In genomic region chr15:83122566-83123145, GRCm38 (mm10) we compare ENCODE assay signal across 8 mouse cellular contexts. TPM values are rescaled to one million over a fixed set of nuclear protein-coding genes. Genes with fewer than 3 reads are reported as not detected.
DNase-seq lines count a peak whose midpoint lies in the region; ATAC-seq and TF ChIP-seq lines count a peak whose summit lies in the region.

Gene Rrp7a, minus strand, starts transcription at chr15:83122801.

- H3K9ac ChIP-seq in kidney, embryonic 15.5 days, result peak within 1 kb of the TSS; percentile 79

- 10% methylated on average over 32 of the region's 32 CpGs for WGBS in heart, embryonic 10.5 days
- 10% methylated on average over 32 of the region's 32 CpGs for WGBS in kidney, embryonic 15.5 days

- peak; percentile 88 for DNase-seq in A20 (ENCODE audit: low read depth, low spot score)
- peak; percentile 95 for DNase-seq in heart, embryonic 10.5 days (ENCODE audit: low spot score)
- peak; percentile 90 for DNase-seq in liver
- DNase-seq in spleen, postnatal 4 days (ENCODE audit: low spot score in 2 of 2), result peak; percentile 85 to 92

- H3K4me2 ChIP-seq in kidney, embryonic 15.5 days, result peak within 1 kb of the TSS; percentile 84

- H3K36me3 ChIP-seq in heart, embryonic 10.5 days, result peaks cover 52% of the 10 kb centered on the region
- H3K36me3 ChIP-seq in kidney, embryonic 15.5 days, result peaks cover 67% of the 10 kb centered on the region

- peak; percentile 95 for ATAC-seq in kidney, embryonic 15.5 days (replicated peaks; ENCODE audit: low FRiP score)
- ATAC-seq in monocyte, adult 5-6 weeks (replicated peaks; ENCODE audit: insufficient number of reproducible peaks, low FRiP score, low TSS enrichment, poor library complexity, severe bottlenecking), result peak; percentile 77

- peak within 1 kb of the TSS; percentile 92 for H3K4me3 ChIP-seq in bone marrow macrophage, adult 2 months (ENCODE audit: insufficient read depth, low read length)
- H3K4me3 ChIP-seq in embryonic fibroblast, embryonic 13.5 days (ENCODE audit: insufficient read depth, low read length), result peak within 1 kb of the TSS; percentile 93
- H3K4me3 ChIP-seq in heart, embryonic 10.5 days, result peak within 1 kb of the TSS; percentile 96
- H3K4me3 ChIP-seq in kidney, embryonic 15.5 days (replicated peaks), result peak within 1 kb of the TSS; percentile 96

- H3K4me1 ChIP-seq in bone marrow macrophage, adult 2 months (ENCODE audit: control insufficient read depth, insufficient read depth, low read length), result peaks cover 2% of the 10 kb centered on the region; the same call in 1 of the 2 replicates
- no peaks in the 10 kb centered on the region for H3K4me1 ChIP-seq in embryonic fibroblast, embryonic 13.5 days (ENCODE audit: control insufficient read depth, insufficient read depth, low read length)
- peaks cover 8% of the 10 kb centered on the region for H3K4me1 ChIP-seq in heart, embryonic 10.5 days
- peaks cover 10% of the 10 kb centered on the region for H3K4me1 ChIP-seq in kidney, embryonic 15.5 days

- TF ChIP-seq CTCF in bone marrow macrophage, adult 2 months (IDR thresholded peaks at IDR 0.05; ENCODE audit: low read depth, low read length), result no peak
- no peak for TF ChIP-seq CTCF in embryonic fibroblast, embryonic 13.5 days (IDR thresholded peaks at IDR 0.05; ENCODE audit: borderline replicate concordance, insufficient read depth, low read length)

- no peak for TF ChIP-seq POLR2A in bone marrow macrophage, adult 2 months (IDR thresholded peaks at IDR 0.05; ENCODE audit: borderline replicate concordance, low read depth, low read length)
- TF ChIP-seq POLR2A in embryonic fibroblast, embryonic 13.5 days (IDR thresholded peaks at IDR 0.05; ENCODE audit: low read depth, low read length), result peak; percentile 60

- no peaks in the 10 kb centered on the region for H3K27me3 ChIP-seq in heart, embryonic 10.5 days (ENCODE audit: insufficient read depth, poor library complexity, severe bottlenecking)
- no peaks in the 10 kb centered on the region for H3K27me3 ChIP-seq in kidney, embryonic 15.5 days

- H3K27ac ChIP-seq in bone marrow macrophage, adult 2 months (ENCODE audit: insufficient read depth, low read depth, low read length), result peak within 1 kb of the TSS; percentile 67
- H3K27ac ChIP-seq in embryonic fibroblast, embryonic 13.5 days (ENCODE audit: insufficient read depth, low read length), result peak within 1 kb of the TSS; percentile 37
- peak within 1 kb of the TSS; percentile 86 for H3K27ac ChIP-seq in heart, embryonic 10.5 days
- H3K27ac ChIP-seq in kidney, embryonic 15.5 days, result peak within 1 kb of the TSS; percentile 81

- H3K9me3 ChIP-seq in heart, embryonic 10.5 days, result no peaks in the 10 kb centered on the region
- no peaks in the 10 kb centered on the region for H3K9me3 ChIP-seq in kidney, embryonic 15.5 days (replicated peaks)

RNA-seq across cellular contexts. Expression of gene Rrp7a, which starts in this region (rescaled TPM):
- polyA plus RNA-seq in bone marrow macrophage, adult 2 months (2012; ENCODE audit: insufficient read depth, insufficient read length, missing spikeins), result 54.1 and 66.1 TPM in 2 replicates
- polyA plus RNA-seq in embryonic fibroblast, embryonic 13.5 days (2011; ENCODE audit: insufficient read length, low read depth, missing spikeins), result 70.9 and 72.7 TPM in 2 replicates
- polyA plus RNA-seq in heart, embryonic 10.5 days (2016; fragmentation: Nextera tagmentation; extraction: Ambion mirVana), result 52.7 and 64.6 TPM in 2 replicates
- polyA plus RNA-seq in kidney, embryonic 15.5 days (2015; fragmentation: Nextera tagmentation; extraction: Ambion mirVana), result 61.4 and 74.3 TPM in 2 replicates
- total RNA-seq in monocyte, adult 5-6 weeks (2017), result 29.8 to 65.9 TPM (median 55.4 TPM) in 3 replicates

Comparison
In these comparisons a context has a peak if more than half of its experiments do, and no peak if none do; other contexts are left out.
1. Peak in every context shown above with its lines: DNase-seq, ATAC-seq, H3K4me3 ChIP-seq and H3K27ac ChIP-seq.